In genomic region chr1:134414038-134414437, GRCm38 (mm10) we compare ENCODE assay signal across 9 mouse cellular contexts. TPM values are rescaled to one million over a fixed set of nuclear protein-coding genes. Genes with fewer than 3 reads are reported as not detected.
DNase-seq lines count a peak whose midpoint lies in the region; ATAC-seq and TF ChIP-seq lines count a peak whose summit lies in the region.
"Had no signal": no experiment of that assay in that cellular context is flagged by ENCODE, and none has a peak within 500 bp of the region (broad histone marks: within the 10 kb centered on the region; RNA-seq: fewer than 3 reads in every experiment).

No protein-coding gene starts in this region.

- H3K4me2 ChIP-seq in kidney, postnatal 0 days (ENCODE audit: low read length): no peak overlapping the region

- H3K9me3 ChIP-seq in kidney, postnatal 0 days (replicated peaks; ENCODE audit: low read length): no peaks in the 10 kb centered on the region

- H3K27ac ChIP-seq in kidney, postnatal 0 days: peak overlapping the region; percentile 96; the same call in 1 of the 2 replicates
- 0 out of 2 replicates have a peak overlapping the region, but pooled peaks have one; percentile 6 for H3K27ac ChIP-seq in small intestine, adult 2 months (ENCODE audit: insufficient read depth, low read depth, low read length)

- no peak overlapping the region for H3K4me3 ChIP-seq in kidney, postnatal 0 days (replicated peaks; ENCODE audit: low read depth, low read length)
- no peak overlapping the region for H3K4me3 ChIP-seq in small intestine, adult 2 months (ENCODE audit: low read depth, low read length)

- H3K27me3 ChIP-seq in kidney, postnatal 0 days (ENCODE audit: insufficient read depth, low read length): no peaks in the 10 kb centered on the region
- no peaks in the 10 kb centered on the region for H3K27me3 ChIP-seq in small intestine, adult 2 months (ENCODE audit: control insufficient read depth, insufficient read depth, low read length)

- peak; percentile 11 for DNase-seq in cerebellum, adult 9-11 months
- no peak for DNase-seq in cerebellum, postnatal 36 days
- DNase-seq in kidney, adult 9 months: peak; percentile 76
- DNase-seq in kidney, postnatal 4 days: no peak
- DNase-seq in kidney, postnatal 0 days (ENCODE audit: low spot score): no peak
- no peak for DNase-seq in urinary bladder, adult 2 months (ENCODE audit: low spot score)
- no peak for DNase-seq in frontal cortex, postnatal 36 days (ENCODE audit: low spot score in 2 of 2)
- DNase-seq: cerebellum, adult 11-12 months had no signal

- WGBS in kidney, postnatal 0 days: 42% methylated on average over 2 of the region's 2 CpGs
- WGBS in small intestine, adult 2 months: 28% methylated on average over 2 of the region's 2 CpGs

- ATAC-seq in kidney, postnatal 0 days (replicated peaks; ENCODE audit: low FRiP score, low read depth): no peak

- no peak for TF ChIP-seq POLR2A in small intestine, adult 2 months (IDR thresholded peaks at IDR 0.05; ENCODE audit: low read depth, low read length)

- no peak for TF ChIP-seq CTCF in kidney, postnatal 0 days (IDR thresholded peaks at IDR 0.05; ENCODE audit: low read depth)
- no peak for TF ChIP-seq CTCF in small intestine, adult 2 months (IDR thresholded peaks at IDR 0.05; ENCODE audit: extremely low read depth, insufficient read length, insufficient replicate concordance, low read depth, low read length)

- H3K4me1 ChIP-seq in kidney, postnatal 0 days (replicated peaks; ENCODE audit: insufficient read depth, low read length): peaks cover 25% of the 10 kb centered on the region
- H3K4me1 ChIP-seq in small intestine, adult 2 months (ENCODE audit: control insufficient read depth, insufficient read depth, insufficient read length, low read length): peaks cover 6% of the 10 kb centered on the region; the same call in 1 of the 2 replicates

- no peak overlapping the region for H3K9ac ChIP-seq in kidney, postnatal 0 days (ENCODE audit: low read depth, low read length)

- 0 out of 2 replicates have a peak, but pooled peaks cover 8% of the 10 kb centered on the region for H3K36me3 ChIP-seq in kidney, postnatal 0 days (ENCODE audit: insufficient read depth, low read length)
- H3K36me3 ChIP-seq in small intestine, adult 2 months (ENCODE audit: control insufficient read depth, insufficient read depth, low read length): no peaks in the 10 kb centered on the region

RNA-seq across cellular contexts. Expression of gene Adipor1, which starts 1.1 kb away (rescaled TPM):
- 94.4 and 95.6 TPM in 2 replicates for polyA plus RNA-seq in kidney, postnatal 0 days (2015; fragmentation: Nextera tagmentation; extraction: Ambion mirVana)
- polyA plus RNA-seq in small intestine, adult 2 months (2012; rRNA removed): 59.6 and 97.7 TPM in 2 replicates
- 77.7 and 87.7 TPM in 2 replicates for polyA plus RNA-seq in urinary bladder, adult 2 months (2012; rRNA removed)

RNA-seq across cellular contexts. Expression of gene Cyb5r1, which starts 8.7 kb away (rescaled TPM):
- 16.1 and 22.7 TPM in 2 replicates for polyA plus RNA-seq in kidney, postnatal 0 days (2015; fragmentation: Nextera tagmentation; extraction: Ambion mirVana)
- 11.8 and 17.8 TPM in 2 replicates for polyA plus RNA-seq in small intestine, adult 2 months (2012; rRNA removed)
- polyA plus RNA-seq in urinary bladder, adult 2 months (2012; rRNA removed): 41.1 and 41.7 TPM in 2 replicates

RNA-seq across cellular contexts. Expression of gene 4933406M09Rik, which starts 28.3 kb away (rescaled TPM):
- polyA plus RNA-seq in kidney, postnatal 0 days (2015; fragmentation: Nextera tagmentation; extraction: Ambion mirVana): not detected in 2 replicates
- not detected in 2 replicates for polyA plus RNA-seq in small intestine, adult 2 months (2012; rRNA removed)
- not detected in 2 replicates for polyA plus RNA-seq in urinary bladder, adult 2 months (2012; rRNA removed)

RNA-seq across cellular contexts. Expression of gene Klhl12, which starts 41.3 kb away (rescaled TPM):
- 17.8 and 21.2 TPM in 2 replicates for polyA plus RNA-seq in kidney, postnatal 0 days (2015; fragmentation: Nextera tagmentation; extraction: Ambion mirVana)
- polyA plus RNA-seq in small intestine, adult 2 months (2012; rRNA removed): 1.2 and 2.3 TPM in 2 replicates
- 15.2 and 16.3 TPM in 2 replicates for polyA plus RNA-seq in urinary bladder, adult 2 months (2012; rRNA removed)

RNA-seq across cellular contexts. Expression of gene Tmem183a, which starts 52.3 kb away (rescaled TPM):
- 56.7 and 65.7 TPM in 2 replicates for polyA plus RNA-seq in kidney, postnatal 0 days (2015; fragmentation: Nextera tagmentation; extraction: Ambion mirVana)
- 82.6 and 133 TPM in 2 replicates for polyA plus RNA-seq in small intestine, adult 2 months (2012; rRNA removed)
- polyA plus RNA-seq in urinary bladder, adult 2 months (2012; rRNA removed): 55.4 and 57.5 TPM in 2 replicates

Comparison
In these comparisons a context has a peak if more than half of its experiments do, and no peak if none do; other contexts are left out.
1. DNase-seq: peak in cerebellum, adult 9-11 months (single experiment) and kidney, adult 9 months (single experiment); none in cerebellum, postnatal 36 days (0 of 2), kidney, postnatal 4 days (0 of 2), kidney, postnatal 0 days (single experiment), urinary bladder, adult 2 months (single experiment) and frontal cortex, postnatal 36 days (0 of 2).